Mouse (Mus musculus) CH12F3 (cell line): Measurements from ENCODE around the gene Ppm1k.
"Not testable (repeated sequence)": the region's sequence is repeated elsewhere in the genome, so short reads cannot be mapped to it uniquely, and the experiment has no call there.

Experiments used
- in situ Hi-C: fragments of 300-500 bp; cut with MboI; formaldehyde crosslinking; loops from 2 replicates; pipeline ENCODE4 v1.14.3; 2020; ENCODE audit warnings: low sequenced_read_pairs

Gene Ppm1k

DNA sequence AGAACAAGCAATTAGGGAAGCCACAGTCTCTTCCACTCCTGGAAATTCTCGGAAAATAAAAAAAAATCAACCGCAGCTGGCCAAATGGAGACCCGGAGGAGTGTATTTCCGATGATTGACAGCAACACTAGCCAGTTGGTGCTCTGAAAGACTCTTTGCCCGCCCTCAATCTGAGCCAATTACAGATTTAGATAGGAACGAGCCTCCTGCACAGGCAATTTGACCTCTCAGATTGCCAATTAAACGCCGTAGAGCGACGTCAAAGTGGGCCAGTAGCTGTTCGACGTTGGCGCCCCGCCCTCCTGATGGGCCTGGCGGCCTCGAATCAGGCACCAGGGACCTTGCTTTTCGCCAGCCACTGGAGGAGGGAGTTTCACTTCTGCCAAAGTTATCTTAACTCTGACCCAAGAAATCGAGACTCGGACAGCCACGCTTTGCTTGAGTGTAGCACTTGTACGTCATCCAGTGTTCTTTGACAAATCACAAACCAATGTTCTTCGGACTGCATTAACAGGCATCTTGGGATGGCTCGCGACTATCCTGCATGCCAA is at the start of gene Ppm1k:
Gene Ppm1k, minus strand, starts transcription at position 83 of the 551 bp plus-strand sequence.
- in situ Hi-C loops = no loop called here

DNA sequence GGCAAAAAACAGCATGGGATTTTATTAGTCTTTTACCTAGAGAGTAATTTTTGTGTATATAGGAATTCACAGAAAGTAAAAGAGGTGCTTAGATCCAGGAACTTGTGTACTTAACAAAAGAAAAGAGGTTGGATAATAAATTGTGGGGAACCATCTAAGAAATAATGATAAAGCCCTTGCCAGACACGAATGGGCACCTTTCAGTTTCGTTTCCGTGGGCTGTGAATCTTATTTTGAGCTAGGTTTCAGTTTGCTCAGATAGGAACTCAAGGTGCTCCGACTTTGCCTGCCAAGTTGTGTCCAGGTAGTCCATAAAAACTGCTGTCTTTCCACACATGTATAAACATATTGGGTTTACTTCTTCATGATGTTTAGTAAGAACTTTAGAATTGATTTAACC is 47.1 kb upstream of the Ppm1k start:
- in situ Hi-C loops = loop anchor here (25.0 kb wide), 1 partner anchor 280 kb away; the partner anchor contains the start of gene Vmn1r21

DNA sequence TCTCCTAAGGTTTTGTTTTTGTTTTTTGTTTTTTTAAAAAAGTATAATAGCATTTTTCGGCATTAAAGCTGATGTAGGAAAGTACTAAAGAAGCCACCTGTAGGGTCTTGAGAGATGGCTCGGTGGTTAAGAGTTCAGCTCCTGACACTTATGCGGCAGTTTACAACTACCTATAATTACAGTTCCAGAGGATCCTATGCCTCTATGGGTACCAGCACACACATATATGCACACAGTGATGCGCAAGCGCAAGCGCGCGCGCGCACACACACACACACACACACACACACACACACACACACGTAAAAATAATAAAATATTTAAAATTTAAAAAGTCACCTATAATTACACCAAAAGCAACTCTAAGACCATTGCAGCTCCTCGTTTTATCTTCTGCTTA is 46.3 kb upstream of the Ppm1k start:
- in situ Hi-C loops = loop anchor here (25.0 kb wide), 1 partner anchor 281 kb away; the partner anchor contains the start of gene Vmn1r21

DNA sequence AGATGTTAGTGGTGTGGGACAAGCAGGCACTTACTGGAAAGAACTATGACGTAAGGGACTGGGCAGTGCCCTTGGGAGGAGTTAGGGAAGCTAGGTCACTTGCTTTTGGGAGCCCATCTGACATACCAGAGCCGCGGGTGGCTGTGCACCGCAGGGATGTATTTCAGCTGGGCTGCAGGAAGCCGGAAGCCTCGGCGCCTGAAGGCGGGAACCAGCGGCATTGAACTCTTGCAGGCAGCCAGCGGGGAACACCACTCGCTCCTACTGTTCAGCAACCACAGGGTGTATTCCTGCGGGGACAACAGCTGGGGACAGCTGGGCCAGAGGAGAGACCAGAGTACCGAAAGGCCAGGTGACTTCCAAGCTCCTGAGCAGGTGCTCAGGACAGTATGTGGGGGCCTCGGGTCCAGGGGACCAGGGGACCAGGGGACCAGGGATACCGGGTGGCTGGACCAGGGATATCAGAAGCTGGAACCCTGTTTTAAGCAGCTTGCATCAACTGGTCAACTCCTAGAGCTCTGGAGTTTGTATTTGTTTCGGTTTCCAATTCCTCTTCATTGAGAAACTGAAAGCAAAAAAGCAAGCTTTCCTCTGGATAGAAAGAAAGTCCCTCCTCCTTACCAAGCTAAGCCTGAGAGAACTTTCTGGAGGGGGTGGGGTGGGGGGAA is 45.7 kb upstream of the Ppm1k start, which contains the start of gene Herc6:
Gene Herc6, plus strand, starts transcription at position 120 of the 668 bp plus-strand sequence.
- in situ Hi-C loops = loop anchor here (25.0 kb wide), 1 partner anchor 281 kb away; the partner anchor contains the start of gene Vmn1r21

DNA sequence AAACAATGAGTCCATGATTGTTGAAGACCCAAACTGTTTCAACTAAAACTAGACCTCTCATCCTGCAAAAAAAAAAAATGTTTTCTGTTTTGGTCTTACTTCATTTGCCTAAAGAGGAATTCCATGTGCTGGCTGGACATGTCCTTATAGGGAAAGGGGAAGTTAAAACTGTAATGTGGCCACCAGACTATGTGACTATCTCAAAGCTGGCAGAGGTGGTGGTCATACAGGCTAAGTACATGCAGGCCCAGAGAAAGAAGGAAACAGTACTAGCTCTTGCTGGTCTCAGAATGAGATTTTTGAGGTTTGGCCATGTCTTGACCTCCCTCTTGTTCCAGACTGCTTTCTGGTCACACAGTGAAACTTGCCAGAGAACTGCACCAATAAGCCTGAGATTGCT is 36.3 kb upstream of the Ppm1k start:
- in situ Hi-C loops = loop anchor here (10.0 to 25.0 kb wide), 2 partner anchors 334 to 757 kb away; partner anchors contain the start of gene Vmn1r14

DNA sequence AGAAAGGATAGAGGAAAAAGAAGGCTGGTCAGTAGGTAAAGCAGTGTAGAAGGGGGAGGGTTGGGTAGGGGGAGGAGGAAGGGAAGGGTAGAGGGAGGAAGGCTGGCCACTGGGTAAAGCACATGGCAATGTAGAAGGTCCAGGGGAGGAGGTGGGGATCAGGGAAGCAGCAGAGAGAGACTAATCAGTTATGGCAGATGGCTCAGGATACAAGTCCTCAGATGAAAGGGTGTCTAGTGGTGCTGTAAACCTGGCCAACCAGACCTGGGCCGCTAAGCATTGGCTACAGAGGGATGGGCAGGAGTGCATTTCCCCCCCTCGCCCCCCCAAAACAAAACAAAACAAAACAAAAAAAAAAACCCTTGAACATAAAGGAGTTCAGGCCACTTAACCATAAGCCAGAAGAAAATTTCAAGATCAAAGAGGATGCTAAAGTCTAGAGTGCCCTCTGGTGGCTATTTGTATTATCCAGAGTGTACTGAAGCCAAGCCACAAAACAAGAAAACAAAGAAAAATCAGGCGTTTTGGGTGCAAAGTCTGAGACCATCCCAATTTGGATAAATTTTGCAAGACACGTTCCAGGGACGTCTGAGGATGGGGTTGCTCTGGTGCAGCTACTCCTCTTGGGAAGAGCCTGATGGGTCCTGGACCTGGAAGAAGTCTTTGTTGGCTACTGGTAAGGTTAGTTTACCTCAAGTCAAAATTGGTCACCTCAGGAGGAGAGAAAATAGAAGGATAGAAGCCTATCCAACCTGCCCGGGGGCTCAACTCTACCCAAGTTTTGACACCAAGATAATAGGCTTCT is 35.1 kb upstream of the Ppm1k start:
- in situ Hi-C loops = loop anchor here (10.0 to 25.0 kb wide), 2 partner anchors 333 to 756 kb away; partner anchors contain the start of gene Vmn1r14

DNA sequence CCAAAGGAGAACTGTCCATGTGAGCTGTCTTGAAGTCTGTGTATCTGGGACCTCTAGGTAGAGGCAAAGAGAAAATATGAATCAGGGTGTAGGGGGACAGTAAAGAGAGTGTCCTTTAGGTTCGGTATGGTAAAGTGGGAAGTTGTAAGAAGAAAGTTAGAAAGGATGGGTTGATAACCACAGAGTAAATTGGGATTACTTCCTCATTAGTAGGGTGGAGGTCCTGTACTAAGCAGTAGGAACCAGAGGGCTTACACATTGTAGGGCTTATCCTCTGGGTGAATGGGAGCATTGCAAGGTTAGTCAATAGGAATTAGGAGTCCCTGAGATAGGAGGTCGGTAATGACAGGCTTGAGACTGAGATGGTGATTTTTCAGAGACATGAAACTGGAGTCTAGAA is 32.4 kb upstream of the Ppm1k start:
- in situ Hi-C loops = loop anchor here (25.0 kb wide), 1 partner anchor 330 kb away; the partner anchor contains the start of gene Vmn1r14

DNA sequence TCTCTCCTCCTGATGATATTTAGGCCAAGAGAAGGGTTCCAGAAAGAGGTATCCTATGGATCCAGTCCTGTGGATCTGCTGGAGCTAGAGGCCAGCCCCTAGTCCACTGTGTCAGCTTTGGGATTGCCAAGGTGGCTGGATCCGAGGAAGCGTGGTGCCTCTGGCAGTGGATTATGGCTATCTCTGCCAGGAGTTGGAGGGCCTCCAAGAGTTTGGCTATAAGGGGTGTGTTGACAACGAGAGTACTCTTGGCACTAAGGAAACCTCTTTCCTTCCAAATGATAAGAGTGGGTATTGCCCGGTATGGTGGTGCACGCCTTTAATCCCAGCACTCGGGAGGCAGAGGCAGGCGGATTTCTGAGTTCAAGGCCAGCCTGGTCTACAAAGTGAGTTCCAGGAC is 30.2 kb upstream of the Ppm1k start:
- in situ Hi-C loops = loop anchor here (25.0 kb wide), 1 partner anchor 328 kb away; the partner anchor contains the start of gene Vmn1r14

DNA sequence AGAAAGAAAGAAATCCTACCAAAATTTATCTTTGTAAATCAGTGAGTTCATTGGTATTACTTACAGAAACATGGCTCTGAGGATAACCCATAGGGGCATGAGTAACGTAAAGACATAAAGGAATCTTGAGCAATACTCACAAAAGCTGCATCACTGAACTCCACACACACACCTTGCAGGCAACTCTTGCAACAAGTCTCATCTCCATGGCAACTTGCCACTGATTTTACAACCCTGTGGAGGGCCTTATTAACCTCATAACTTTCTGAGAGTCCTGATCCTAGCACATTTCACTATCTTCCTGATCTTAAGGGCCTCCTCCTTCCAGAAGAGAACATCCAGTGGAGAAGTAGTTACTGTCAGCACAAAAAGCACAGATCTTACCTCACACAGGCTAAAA is 28.2 kb upstream of the Ppm1k start:
- in situ Hi-C loops = loop anchor here (25.0 kb wide), 1 partner anchor 326 kb away; the partner anchor contains the start of gene Vmn1r14

DNA sequence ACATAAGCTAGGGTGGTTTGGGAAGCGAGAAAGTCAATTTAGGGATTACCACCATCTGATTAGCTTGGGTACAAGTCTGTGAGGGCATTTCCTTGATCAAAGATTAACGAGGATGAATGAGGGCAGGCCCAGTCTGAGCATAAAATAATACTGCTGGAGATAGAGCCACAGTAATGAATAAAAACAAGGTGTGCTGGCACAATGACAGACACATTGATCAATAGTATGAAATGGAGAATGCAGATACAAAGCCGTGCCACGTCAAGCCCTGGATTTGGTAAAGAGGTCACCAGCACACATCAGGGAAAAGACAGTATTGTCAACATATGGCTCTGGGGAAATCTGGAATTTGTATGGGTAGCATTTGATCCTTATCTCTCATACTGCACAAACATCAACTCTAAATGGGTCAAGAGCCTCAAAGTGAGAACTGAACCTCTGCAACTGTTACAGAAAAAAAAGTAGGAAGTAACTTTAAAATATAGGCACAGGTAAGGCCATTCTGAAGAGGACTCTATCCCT is 22.6 kb upstream of the Ppm1k start:
- in situ Hi-C loops = loop anchor here (25.0 kb wide), 1 partner anchor 321 kb away; the partner anchor contains the start of gene Vmn1r14

DNA sequence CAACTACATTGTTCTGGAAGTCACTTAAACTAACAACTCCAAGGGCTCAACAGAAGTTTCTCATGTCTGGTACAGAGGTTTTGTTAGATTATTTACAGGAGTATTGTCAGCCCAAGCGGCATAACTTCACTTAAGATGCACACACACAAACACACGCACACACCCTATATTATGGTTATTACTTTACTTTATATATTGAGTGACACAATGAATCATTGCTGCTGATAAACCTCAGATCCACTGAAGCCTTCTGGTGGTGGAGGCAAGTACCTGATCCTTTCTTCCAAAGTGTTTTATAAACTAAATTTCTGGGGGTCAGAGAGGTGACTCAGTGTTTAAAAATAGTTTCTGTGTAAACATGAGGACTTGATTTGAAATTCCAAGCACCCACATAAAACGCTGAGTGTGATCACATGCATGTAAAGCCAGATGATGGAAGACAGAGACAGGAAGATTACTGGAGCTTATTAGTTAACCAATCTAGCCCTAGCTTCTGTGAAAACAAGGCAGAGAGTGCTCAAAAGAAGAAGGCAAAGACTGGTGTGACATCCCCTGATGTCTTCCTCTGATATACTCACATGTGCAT is 16.0 kb upstream of the Ppm1k start:
- in situ Hi-C loops = loop anchor here (25.0 kb wide), 1 partner anchor 314 kb away; the partner anchor contains the start of gene Vmn1r14

DNA sequence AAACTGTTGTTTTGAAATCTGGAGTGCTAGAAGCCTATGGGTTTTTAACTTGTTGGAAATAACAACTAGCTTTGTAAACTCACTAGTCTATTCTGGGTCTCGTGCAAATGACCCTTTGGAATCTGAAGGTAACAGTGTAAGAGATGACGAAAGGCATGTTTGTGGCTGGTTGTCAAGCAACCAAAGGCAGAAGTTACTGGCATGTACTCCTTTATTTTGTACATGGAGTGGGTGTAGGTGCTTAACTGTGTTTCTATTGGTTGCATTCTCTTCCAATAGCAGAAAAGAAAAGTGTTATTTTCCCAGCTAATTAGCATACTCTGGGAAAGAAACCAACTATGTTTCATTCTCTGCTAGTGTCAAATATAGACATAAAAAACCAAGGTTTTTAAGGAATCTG is 9.6 kb upstream of the Ppm1k start:
- in situ Hi-C loops = no loop called here

DNA sequence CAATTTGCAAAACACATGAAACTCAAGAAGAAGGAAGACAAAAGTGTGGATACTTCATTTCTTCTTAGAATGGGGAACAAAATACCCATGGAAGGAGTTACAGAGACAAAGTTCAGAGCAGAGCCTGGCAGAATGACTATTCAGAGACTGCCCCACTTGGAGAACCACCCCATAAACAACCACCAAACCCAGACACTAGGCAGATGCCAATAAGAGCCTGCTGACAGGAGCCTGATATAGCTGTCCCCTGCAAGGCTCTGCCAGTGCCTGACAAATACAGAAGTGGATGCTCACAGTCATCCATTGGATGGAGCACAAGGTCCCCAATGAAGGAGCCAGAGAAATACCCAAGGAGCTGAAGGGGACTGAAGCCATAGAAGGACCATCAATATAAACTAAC is 8.3 kb upstream of the Ppm1k start:
- in situ Hi-C loops = not testable (repeated sequence)

DNA sequence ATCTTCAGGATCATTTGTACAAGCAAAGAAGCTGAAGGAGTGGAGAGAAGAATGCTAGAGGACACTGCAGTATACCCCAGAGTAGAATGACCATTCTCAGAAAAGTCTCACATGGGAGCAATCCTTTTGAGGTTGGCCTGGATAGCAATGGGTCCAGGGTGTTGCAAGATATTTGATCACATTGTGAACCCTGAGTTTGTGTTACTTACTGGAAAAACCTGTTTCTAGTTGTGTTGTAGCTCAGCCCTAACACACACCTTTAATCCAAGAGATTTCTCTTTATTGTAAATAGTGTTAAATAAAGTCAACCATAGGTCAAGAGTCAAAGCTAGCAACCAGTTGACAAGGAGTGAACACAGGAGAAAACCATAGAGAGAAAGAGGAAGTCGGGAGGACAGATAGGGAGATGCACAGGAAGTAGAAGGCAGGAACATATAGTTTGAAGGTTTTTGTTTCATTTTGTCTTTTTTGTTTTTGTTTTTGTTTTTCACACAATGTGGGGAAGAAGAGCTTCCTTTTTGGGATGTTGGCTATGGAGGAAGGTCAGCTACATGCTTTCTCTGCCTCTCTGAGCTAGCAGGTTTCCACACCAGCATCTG is 6.6 kb upstream of the Ppm1k start:
- in situ Hi-C loops = no loop called here

DNA sequence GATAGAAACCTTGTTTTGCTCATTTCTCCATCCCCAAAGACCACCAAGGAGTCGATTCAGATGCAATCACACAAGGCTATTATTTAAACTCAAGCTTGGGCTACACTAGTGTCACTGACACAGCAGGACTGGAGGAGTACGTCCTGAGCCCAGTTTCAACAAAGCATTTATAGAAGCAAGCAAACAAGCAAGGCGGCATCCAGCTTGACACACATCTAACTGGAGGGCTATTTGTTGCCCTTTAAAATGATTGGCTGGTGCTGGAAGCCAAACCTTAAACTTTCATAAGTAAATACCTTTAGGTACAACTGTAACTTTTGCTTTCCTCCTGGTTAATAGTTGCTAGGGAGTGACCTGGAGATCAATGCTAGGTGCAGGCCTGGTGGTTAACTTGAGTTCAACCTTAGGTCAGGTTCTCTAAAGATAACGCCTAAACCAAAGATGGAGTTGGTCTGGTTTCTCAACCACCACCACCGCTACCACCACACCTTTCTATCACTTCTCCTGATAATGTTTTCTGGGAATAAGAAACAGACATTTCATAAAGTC is 5.8 kb upstream of the Ppm1k start:
- in situ Hi-C loops = no loop called here

DNA sequence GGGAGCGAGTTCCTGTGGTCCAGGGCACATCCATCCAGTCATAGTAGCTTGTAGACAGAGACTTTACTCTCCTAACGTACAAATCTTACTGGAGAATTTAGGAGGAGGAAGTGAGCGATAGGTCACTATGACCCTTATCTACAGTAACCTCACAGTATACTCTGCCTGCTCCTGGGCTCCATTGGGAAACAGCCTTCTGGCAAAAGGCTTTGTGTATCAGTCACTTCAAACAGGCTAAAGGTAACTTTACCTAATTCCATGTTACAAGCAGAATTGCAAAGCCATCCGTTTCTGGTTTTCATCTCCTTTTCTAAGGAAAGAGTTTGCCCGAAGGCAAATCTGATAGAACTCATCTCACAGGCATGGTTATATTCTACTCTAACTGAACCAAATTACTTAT is 2.6 kb upstream of the Ppm1k start:
- in situ Hi-C loops = no loop called here

DNA sequence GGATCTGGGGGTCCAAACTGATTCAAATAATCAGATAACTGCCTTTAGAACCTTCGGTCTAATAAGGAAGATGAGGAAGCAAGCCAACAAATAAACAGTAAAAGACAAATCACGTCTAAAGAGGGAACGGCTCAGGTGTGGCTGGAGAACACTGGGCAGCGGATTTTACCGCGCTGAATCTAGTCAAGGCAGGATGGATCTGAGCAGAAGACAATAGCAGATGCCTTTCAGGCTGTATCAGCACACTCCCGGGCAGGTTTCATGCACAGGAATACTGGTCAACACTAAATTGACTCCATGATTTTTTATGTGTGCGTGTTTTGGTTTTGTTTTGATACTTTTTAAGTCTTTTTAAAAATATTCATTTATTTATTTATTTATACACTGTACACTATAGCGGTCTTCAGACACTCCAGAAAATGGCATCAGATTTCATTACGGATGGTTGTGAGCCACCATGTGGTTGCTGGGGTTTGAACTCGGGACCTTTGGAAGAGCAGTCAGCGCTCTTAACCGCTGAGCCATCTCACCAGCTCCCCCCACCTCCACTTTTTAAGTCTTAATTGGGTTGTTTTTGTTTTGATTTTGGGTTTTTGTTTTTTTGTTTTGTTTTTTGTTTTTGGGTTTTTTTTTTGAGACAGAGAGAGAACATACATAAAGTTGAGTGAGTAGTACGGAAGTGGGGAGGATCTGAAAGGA is 852 bp upstream of the Ppm1k start:
- in situ Hi-C loops = no loop called here

DNA sequence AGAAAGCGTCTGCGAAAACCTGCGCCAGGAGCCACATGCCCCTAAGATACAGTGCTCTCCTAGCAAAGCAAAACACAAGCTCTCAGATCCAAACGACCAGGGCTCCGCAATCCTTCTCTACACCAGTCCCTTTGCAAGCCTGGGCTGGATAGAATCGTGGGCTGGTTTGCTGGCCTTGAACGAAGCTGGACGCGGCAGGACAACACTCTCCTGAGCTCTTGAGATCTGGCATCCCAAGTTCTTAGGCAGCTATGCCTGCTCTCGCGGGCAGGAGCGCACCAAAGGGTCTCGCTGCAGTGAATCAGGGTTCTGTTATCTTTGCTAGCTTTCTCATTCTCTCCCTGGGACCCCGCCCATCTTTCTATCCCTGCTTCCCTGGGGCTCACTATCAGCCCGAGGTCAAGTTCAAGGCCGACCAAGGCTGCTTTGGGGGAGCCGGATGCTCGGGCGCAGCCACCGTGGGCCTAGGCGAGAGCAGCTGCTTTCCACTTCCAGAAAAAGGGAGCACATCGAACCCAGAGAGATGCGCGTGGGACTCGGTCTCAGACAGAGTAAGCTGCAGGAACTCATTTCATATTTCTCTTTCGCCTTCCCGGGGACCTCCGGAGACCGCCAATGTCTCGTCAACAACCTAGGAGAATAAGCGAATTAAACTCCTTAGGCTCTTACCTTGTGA is 519 bp downstream of the Ppm1k start:
- in situ Hi-C loops = no loop called here

DNA sequence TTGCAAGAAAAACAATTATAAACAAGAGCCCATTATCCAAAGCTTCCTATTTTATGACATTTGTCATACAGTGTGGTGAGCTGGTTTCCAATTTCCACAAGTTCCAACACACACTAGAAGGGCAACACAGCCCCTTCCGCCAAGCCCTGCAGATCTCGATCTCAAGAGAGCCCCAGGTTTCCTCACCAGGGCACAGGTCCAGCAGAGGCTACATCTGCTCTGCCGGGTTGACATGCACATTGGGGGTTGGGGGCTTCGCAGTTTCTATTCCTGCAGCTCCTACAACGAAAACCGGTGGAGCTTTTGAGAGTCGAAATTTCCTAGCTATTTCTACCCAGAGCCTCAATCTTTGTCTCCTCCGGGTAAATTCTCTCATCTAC is 1.0 kb downstream of the Ppm1k start:
- in situ Hi-C loops = no loop called here
